Mouse (Mus musculus) testis, adult 2 months (tissue): ENCODE data around the gene Nxn. TPM values are rescaled to one million over a fixed set of nuclear protein-coding genes. Genes with fewer than 3 reads are reported as not detected.

ENCODE experiments used
- H3K27ac ChIP-seq: fragments of 200-500 bp; 2 replicates; pipeline ENCODE4 v1.5.1; 2012; ENCODE audit warnings: low read depth, low read length; ENCODE audit not compliant: control insufficient read depth, insufficient read depth
- H3K27me3 ChIP-seq: fragments of 200-500 bp; 2 replicates; pipeline ENCODE4 v1.6.1; 2012; ENCODE audit warnings: mild to moderate bottlenecking, low read length, moderate library complexity; ENCODE audit not compliant: control insufficient read depth, insufficient read depth
- H3K36me3 ChIP-seq: fragments of 200-500 bp; 2 replicates; pipeline ENCODE4 v1.6.1; 2012; ENCODE audit warnings: mild to moderate bottlenecking, low read length; ENCODE audit not compliant: control insufficient read depth, insufficient read depth
- H3K4me1 ChIP-seq: fragments of 200-500 bp; 2 replicates; pipeline ENCODE4 v1.6.1; 2012; ENCODE audit warnings: low read length; ENCODE audit not compliant: control insufficient read depth, insufficient read depth
- H3K4me3 ChIP-seq: fragments of 200-500 bp; 2 replicates; pipeline ENCODE4 v1.5.1; 2012; ENCODE audit warnings: low read depth, mild to moderate bottlenecking, low read length, moderate library complexity, mixed read lengths; ENCODE audit not compliant: control insufficient read depth
- CTCF ChIP-seq: fragments of 200-500 bp; IDR thresholded peaks from 2 replicates; pipeline ENCODE4 v1.5.1; 2012; ENCODE audit warnings: low read depth, mild to moderate bottlenecking, inconsistent platforms, low read length, moderate library complexity; ENCODE audit not compliant: control insufficient read depth, insufficient read depth, insufficient replicate concordance
- POLR2A ChIP-seq: fragments of 200-500 bp; IDR thresholded peaks from 2 replicates; pipeline ENCODE4 v1.6.1; 2012; ENCODE audit warnings: low read depth, mild to moderate bottlenecking, inconsistent platforms, low read length, moderate library complexity; ENCODE audit not compliant: control insufficient read depth
- polyA plus RNA-seq: library from polyadenylated mRNA; depleted of rRNA; stranded (reverse); fragments of >200 nt; gene quantifications from 2 replicates; pipeline ENCODE4 v1.2.3, GENCODE M21; 2012

Gene Nxn
- polyA plus RNA-seq, 1 experiment, result 83.2 TPM

DNA sequence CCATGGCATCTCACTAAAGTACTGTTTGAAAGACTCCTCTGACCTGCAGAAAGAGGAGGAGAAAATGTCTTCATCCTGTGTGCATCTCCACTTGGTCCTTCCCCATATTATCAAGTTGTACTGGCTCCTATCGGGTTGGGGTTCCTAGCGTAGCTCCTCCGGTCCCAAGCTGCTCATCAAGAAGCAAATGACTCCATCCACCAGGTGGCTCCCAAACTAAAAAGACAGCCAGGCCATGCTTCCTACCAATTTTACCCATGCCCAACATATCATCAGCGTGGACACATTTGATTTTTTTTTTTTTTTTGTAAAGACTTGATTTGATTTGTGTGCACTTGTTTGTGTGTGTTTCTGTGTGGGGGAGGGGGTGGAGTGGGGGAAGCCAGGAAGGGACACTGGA, 126.5 kb downstream of the Nxn start:
- no peak overlapping the region for H3K4me3 ChIP-seq
- H3K4me1 ChIP-seq, result no peaks in the 10 kb centered on the region
- H3K27me3 ChIP-seq, result no peaks in the 10 kb centered on the region
- H3K27ac ChIP-seq, result no peak overlapping the region
- TF ChIP-seq POLR2A (no peak), CTCF (no peak)
- H3K36me3 ChIP-seq, result peaks cover 4% of the 10 kb centered on the region

DNA sequence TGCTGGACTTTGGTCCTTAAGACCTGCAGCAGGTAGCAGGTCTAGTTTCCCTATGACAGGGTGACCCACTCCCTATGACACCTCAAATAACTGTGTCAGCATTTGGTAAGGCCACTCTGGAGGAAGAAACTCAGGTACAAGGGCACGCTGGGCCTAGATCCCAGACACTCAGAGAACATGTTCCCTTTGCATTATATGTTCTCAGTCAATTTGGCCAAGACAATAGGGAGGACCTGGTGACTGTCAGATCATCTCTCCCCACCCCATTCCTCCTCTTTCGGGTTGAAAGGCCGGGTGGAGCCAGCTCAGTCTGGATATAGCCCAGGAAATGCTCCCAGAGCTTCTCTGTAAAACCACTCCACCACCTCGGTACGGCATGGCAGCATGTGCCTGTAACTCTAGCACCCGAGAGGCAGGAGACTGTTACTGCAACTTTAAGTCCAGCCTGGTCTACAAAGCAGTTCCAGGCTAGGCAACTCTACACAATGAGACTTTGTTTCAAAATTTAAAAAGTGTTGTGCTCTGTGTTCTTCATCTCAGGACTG, 130.3 kb downstream of the Nxn start:
- Histone ChIP-seq H3K27me3 (no peaks in the 10 kb centered on the region), H3K4me1 (no peaks in the 10 kb centered on the region), H3K27ac (peak overlapping the region; percentile 23), H3K4me3 (no peak overlapping the region), H3K36me3 (peaks cover 1% of the 10 kb centered on the region; the same call in 1 of the 2 replicates)
- TF ChIP-seq POLR2A (no peak), CTCF (no peak)

DNA sequence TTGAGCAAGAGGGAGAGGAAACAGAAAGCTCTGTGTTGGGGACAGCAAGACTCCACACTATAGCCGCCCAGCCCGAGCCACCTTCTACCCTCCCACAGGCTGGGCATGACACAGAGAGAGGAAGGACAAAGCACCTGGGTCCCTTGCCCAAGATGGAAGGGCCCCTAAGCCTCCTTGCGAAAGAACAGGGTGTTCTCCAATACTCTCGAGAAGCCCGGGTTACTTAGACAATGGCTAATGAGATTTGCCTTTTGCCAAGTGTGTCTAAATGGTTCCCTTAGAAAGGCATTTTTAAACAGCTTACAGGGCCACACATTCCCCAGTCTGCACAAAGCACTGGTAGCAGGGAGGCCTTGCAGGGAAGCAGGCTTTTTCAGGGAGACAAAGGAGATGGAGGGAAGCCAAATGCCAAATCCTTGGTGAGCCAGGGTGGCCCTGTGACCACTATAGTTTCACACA, 130.9 kb downstream of the Nxn start:
- Histone ChIP-seq H3K27me3 (no peaks in the 10 kb centered on the region), H3K36me3 (no peaks in the 10 kb centered on the region; the same call in 1 of the 2 replicates), H3K4me3 (no peak overlapping the region), H3K27ac (peak overlapping the region; percentile 23), H3K4me1 (no peaks in the 10 kb centered on the region)
- TF ChIP-seq CTCF (no peak), POLR2A (no peak)

DNA sequence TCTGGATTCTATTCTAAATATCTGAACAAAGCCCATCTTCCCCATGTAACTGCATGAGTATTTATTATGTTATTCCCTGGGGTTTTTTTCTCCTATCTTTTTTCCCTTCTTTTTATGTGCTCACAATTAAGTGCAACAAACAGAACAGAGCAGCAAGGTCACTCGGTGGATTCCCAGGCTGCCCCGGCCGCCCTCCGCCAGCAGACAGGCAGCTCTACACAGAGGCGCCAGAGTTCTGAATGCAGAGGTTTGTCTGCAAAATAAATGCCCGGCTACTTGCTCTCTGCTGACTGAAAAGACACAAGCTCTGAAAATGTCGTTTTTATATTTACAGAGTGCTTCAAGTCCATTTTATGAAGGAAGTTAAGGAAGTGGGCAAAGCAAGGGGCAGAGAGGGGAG, 131.4 kb downstream of the Nxn start:
- Histone ChIP-seq H3K27ac (no peak overlapping the region), H3K4me1 (no peaks in the 10 kb centered on the region), H3K4me3 (no peak overlapping the region), H3K27me3 (no peaks in the 10 kb centered on the region), H3K36me3 (no peaks in the 10 kb centered on the region; the same call in 1 of the 2 replicates)
- TF ChIP-seq CTCF, result no peak

DNA sequence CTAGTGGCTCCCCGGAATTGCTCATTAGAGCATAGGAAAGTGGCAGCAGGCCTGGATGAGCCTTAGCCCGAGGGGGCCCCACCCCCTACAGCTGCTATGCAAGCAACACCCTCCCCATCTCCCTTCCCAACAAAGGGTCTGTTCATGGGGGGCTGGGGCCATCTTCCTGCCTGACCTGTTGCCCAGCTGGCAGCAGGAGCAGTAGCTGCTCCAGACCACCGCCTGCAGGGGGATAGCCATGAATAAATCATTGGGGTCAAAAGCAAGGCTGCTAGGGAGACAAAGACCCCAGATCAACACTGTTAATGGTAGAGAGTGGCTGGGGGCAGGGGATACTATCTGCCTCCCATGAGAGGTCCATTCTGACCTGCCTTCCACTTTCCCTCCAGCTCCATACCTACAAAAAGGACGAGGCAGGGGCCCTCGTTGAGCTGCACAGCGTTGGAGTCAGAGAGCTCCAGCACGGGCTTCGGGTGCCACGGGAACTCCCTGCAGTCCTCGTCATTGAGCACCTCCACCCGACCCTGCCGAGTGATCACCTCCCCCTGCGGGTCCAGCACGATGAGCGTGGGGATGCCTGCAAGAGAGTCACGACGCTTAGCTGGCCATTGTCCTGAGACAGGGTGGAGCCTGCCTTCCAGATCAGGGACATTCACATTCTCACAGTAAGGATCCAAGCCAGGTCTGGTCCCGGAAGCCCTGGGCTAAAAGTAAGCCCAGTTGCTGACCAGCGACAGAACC, 136.2 kb downstream of the Nxn start:
- Histone ChIP-seq H3K27me3 (no peaks in the 10 kb centered on the region), H3K4me3 (no peak overlapping the region), H3K36me3 (no peaks in the 10 kb centered on the region; the same call in 1 of the 2 replicates), H3K4me1 (no peaks in the 10 kb centered on the region), H3K27ac (no peak overlapping the region)
- no peak for TF ChIP-seq CTCF
- no peak for TF ChIP-seq POLR2A

DNA sequence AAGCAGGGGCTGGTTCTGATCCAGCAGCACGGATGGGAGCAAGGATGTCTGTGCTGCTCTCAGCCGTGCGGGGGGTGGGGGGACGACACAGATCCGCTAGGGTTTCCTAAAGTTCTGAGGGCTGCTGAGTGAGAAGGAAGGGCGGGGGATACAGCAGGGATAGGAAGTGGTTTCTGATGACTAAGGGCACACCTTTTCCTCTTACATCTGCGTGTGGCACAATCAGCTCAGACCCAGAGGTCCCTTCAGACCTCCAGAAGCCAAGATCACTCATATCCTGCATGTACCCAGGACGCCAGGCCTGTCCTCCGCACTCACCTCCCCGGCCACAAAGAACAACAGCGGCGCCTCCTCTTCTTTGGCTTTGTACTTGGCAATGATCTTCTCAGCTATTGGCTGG, 137.7 kb downstream of the Nxn start:
- H3K36me3 ChIP-seq, result no peaks in the 10 kb centered on the region; the same call in 1 of the 2 replicates
- no peak overlapping the region for H3K27ac ChIP-seq

DNA sequence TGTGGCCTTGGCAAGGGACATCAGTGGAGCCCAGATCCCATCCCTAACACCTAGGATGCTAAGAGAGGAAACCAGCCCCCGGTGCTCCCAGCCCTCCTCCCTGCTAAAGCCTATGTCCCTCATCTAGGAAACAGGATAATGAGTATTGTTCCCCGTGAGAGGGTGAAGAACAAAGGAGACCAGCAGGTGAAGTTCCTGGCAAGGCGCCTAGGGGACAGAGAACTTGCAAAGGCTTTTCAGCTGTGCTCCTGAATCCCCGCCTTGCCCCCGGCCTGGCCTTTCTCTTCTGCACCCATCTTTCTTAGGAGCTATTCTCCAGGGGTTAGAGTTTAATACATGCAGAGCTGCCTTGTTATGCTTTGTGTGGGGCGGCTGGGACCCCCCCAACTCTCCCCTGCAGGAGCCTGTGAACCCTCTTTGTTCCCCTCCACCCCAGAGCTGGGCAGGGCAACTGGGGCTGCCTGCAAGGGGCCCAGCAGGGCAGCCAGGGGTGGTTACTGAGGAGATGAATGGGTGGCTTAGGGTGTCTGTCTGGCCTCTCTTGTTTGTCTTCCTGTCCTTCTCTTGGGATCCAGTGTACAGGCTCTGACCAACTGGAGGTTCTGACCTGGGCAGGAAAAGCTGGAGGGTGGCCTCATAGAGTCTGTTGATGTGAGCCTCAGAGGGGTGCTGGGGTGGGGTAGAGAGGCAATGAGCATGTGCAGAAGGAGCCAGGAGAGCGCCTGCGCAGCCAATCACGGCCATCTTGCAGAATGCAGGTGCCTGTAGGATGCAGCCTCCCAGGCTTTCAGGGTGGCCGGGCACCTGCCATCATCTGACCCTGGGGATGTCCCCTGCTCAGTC, 138.5 kb downstream of the Nxn start:
- H3K4me3 ChIP-seq, result no peak overlapping the region
- H3K4me1 ChIP-seq, result no peaks in the 10 kb centered on the region
- H3K27me3 ChIP-seq, result no peaks in the 10 kb centered on the region
- no peaks in the 10 kb centered on the region; the same call in 1 of the 2 replicates for H3K36me3 ChIP-seq
- TF ChIP-seq CTCF, result no peak
- no peak for TF ChIP-seq POLR2A
- H3K27ac ChIP-seq, result no peak overlapping the region

More for the DNA sequence above, 137.7 kb downstream of the Nxn start:
- Histone ChIP-seq H3K27me3 (no peaks in the 10 kb centered on the region), H3K4me3 (no peak overlapping the region), H3K4me1 (no peaks in the 10 kb centered on the region)
- TF ChIP-seq CTCF (no peak), POLR2A (no peak)
